9 mouse cellular contexts compared by ENCODE assay signal in the genomic region with DNA sequence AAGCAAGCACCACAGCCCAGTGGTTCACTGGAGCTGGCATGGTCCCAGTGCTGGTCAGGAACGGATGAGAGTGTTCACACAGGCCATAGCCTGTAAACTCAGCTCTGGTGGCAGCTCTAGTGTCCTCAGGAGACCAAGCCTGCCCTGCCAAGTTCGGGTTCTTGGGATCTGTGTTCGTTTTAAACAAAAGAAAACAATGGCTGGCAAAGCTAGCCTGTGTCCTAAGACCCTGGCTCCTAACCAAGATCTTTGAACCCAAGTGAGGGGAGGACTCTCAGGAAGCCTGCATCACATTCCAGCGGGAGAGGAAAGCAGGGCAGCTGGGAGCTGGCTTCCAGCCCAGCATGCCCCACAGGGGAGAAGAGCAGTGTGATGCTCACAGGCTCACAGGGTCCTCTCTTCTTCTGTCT. TPM values are rescaled to one million over a fixed set of nuclear protein-coding genes. Genes with fewer than 3 reads are reported as not detected.
DNase-seq lines count a peak whose midpoint lies in the region; TF ChIP-seq lines count a peak whose summit lies in the region.
"Had no signal": no experiment of that assay in that cellular context is flagged by ENCODE, and none has a peak within 500 bp of the region (broad histone marks: within the 10 kb centered on the region; RNA-seq: fewer than 3 reads in every experiment).

No protein-coding gene starts in this region.

- H3K27me3 ChIP-seq in myocyte (ENCODE audit: control insufficient read depth, insufficient read depth, insufficient read length), result no peaks in the 10 kb centered on the region
- H3K27me3 ChIP-seq: limb, embryonic 12.5 days had no signal

- peak; percentile 6 to 11 for DNase-seq in spleen, postnatal 36 days (ENCODE audit: low spot score in 2 of 2)
- DNase-seq in spleen, adult 12 weeks (ENCODE audit: low spot score), result no peak
- DNase-seq in cerebellum, postnatal 25 days, result peak; percentile 59 to 62
- DNase-seq in heart, adult 8-10 months (ENCODE audit: low spot score), result peak; percentile 85
- DNase-seq in kidney, postnatal 25 days, result peak; percentile 85 to 93
- DNase-seq in c-Kit-positive CD71-positive TER-119-positive erythroid progenitor cells, embryonic 14.5 days (ENCODE audit: low spot score), result no peak

- H3K79me2 ChIP-seq in myocyte (ENCODE audit: control insufficient read depth, insufficient read depth), result no peaks in the 10 kb centered on the region

- no peak overlapping the region for H3K4me3 ChIP-seq in myocyte
- H3K4me3 ChIP-seq: limb, embryonic 12.5 days had no signal

- H3K4me2 ChIP-seq in myocyte (ENCODE audit: low read depth), result peak overlapping the region; percentile 20
- H3K4me2 ChIP-seq: limb, embryonic 12.5 days had no signal

- no peak for TF ChIP-seq POLR2A in myocyte (IDR thresholded peaks at IDR 0.05; ENCODE audit: insufficient read length, low read depth)

- H3ac ChIP-seq in myocyte (ENCODE audit: control insufficient read depth, insufficient read length), result no peak overlapping the region

- no peaks in the 10 kb centered on the region for H3K36me3 ChIP-seq in myocyte (ENCODE audit: control insufficient read depth, insufficient read depth)
- H3K36me3 ChIP-seq: limb, embryonic 12.5 days had no signal

TF ChIP-seq in myocyte, 11 proteins besides CTCF, POLR2A, EP300 and RAD21:
- TF ChIP-seq POLR2AphosphoS2 (IDR thresholded peaks at IDR 0.05; ENCODE audit: insufficient read length, low read depth), result no peak
- TF ChIP-seq TCF12 (IDR thresholded peaks at IDR 0.05; ENCODE audit: insufficient read depth, poor library complexity, severe bottlenecking), result no peak
- no peak for TF ChIP-seq MAX (IDR thresholded peaks at IDR 0.05; ENCODE audit: low read depth)

RNA-seq across cellular contexts. Expression of gene Lrrc74a, which starts 36.1 kb away (rescaled TPM):
- not detected for total RNA-seq in heart, adult 8-10 months (2022)
- polyA plus RNA-seq in myocyte (2012; fragmentation: generic; extraction: Trizol), result not detected
- total RNA-seq: adrenal gland, postnatal 4 days had no signal
- polyA plus RNA-seq: limb, embryonic 12.5 days had no signal

RNA-seq across cellular contexts. Expression of gene Angel1, which starts 44.0 kb away (rescaled TPM):
- 1 to 10 TPM; 2.9 to 4.6 (median 3.8) TPM for total RNA-seq in heart, adult 8-10 months (2022)
- polyA plus RNA-seq in myocyte (2012; fragmentation: generic; extraction: Trizol), result 3.0 TPM

Comparison
In these comparisons a context has a peak if more than half of its experiments do, and no peak if none do; other contexts are left out.
1. DNase-seq: peak in spleen, postnatal 36 days (2 of 2), cerebellum, postnatal 25 days (2 of 2), heart, adult 8-10 months (single experiment) and kidney, postnatal 25 days (2 of 2); none in spleen, adult 12 weeks (single experiment) and c-Kit-positive CD71-positive TER-119-positive erythroid progenitor cells, embryonic 14.5 days (single experiment).